Mouse (Mus musculus): ENCODE measurements at regions not wholly inside any gene's neighbourhood (a gene's known extent, or its start where the extent isn't known, plus 50 kb on each side); places are given as distances from the start of the nearest gene placed in this dataset.

- Histone ChIP-seq H3K4me2 (replicated peaks) (no peak overlapping the region), H3K27ac (replicated peaks) (no peak overlapping the region), H3K9ac (no peak overlapping the region), H3K36me3 (no peaks in the 10 kb centered on the region), H3K4me1 (0 out of 2 replicates have a peak, but pooled peaks cover 3% of the 10 kb centered on the region), H3K27me3 (no peaks in the 10 kb centered on the region), H3K4me3 (replicated peaks) (no peak overlapping the region), H3K9me3 (replicated peaks) (no peaks in the 10 kb centered on the region)
- no peak for ATAC-seq (ENCODE audit: insufficient number of reproducible peaks, low FRiP score, low TSS enrichment, low read depth)
- 88% methylated on average over 10 of the region's 10 CpGs for WGBS
Observed at GRCm38 (mm10) chr2:78972288-78973117, 104.6 kb downstream of the Ube2e3 start.

GRCm38 (mm10) chr2:78973811-78974210, 105.9 kb downstream of the Ube2e3 start:
- H3K36me3 ChIP-seq: no peaks in the 10 kb centered on the region
- no peak overlapping the region for H3K9ac ChIP-seq
- 0 out of 2 replicates have a peak, but pooled peaks cover 5% of the 10 kb centered on the region for H3K4me1 ChIP-seq
- H3K9me3 ChIP-seq (replicated peaks): no peaks in the 10 kb centered on the region
- WGBS: 91% methylated on average over 3 of the region's 3 CpGs
- no peak for ATAC-seq (ENCODE audit: insufficient number of reproducible peaks, low FRiP score, low TSS enrichment, low read depth)
- H3K27ac ChIP-seq (replicated peaks): no peak overlapping the region
- H3K4me3 ChIP-seq (replicated peaks): no peak overlapping the region
- H3K27me3 ChIP-seq: no peaks in the 10 kb centered on the region
- no peak overlapping the region for H3K4me2 ChIP-seq (replicated peaks)

GRCm38 (mm10) chr2:78974683-78975392, 106.9 kb downstream of the Ube2e3 start:
- Histone ChIP-seq H3K36me3 (no peaks in the 10 kb centered on the region), H3K4me1 (0 out of 2 replicates have a peak, but pooled peaks cover 6% of the 10 kb centered on the region), H3K27ac (replicated peaks) (no peak overlapping the region), H3K9me3 (replicated peaks) (no peaks in the 10 kb centered on the region), H3K27me3 (no peaks in the 10 kb centered on the region), H3K9ac (no peak overlapping the region), H3K4me3 (replicated peaks) (no peak overlapping the region), H3K4me2 (replicated peaks) (no peak overlapping the region)
- ATAC-seq (ENCODE audit: insufficient number of reproducible peaks, low FRiP score, low TSS enrichment, low read depth): no peak
- 76% methylated on average over 2 of the region's 2 CpGs for WGBS

- 81% methylated on average over 4 of the region's 4 CpGs for WGBS
- Histone ChIP-seq H3K27me3 (no peaks in the 10 kb centered on the region), H3K27ac (replicated peaks) (no peak overlapping the region), H3K4me3 (replicated peaks) (no peak overlapping the region), H3K9me3 (replicated peaks) (no peaks in the 10 kb centered on the region), H3K36me3 (no peaks in the 10 kb centered on the region), H3K4me2 (replicated peaks) (no peak overlapping the region), H3K4me1 (0 out of 2 replicates have a peak, but pooled peaks cover 9% of the 10 kb centered on the region), H3K9ac (no peak overlapping the region)
- no peak for ATAC-seq (ENCODE audit: insufficient number of reproducible peaks, low FRiP score, low TSS enrichment, low read depth)
Observed at GRCm38 (mm10) chr2:78975393-78975774, 107.5 kb downstream of the Ube2e3 start.

GRCm38 (mm10) chr2:78976084-78976483, 108.2 kb downstream of the Ube2e3 start:
- Histone ChIP-seq H3K4me2 (replicated peaks) (no peak overlapping the region), H3K36me3 (no peaks in the 10 kb centered on the region), H3K4me3 (replicated peaks) (no peak overlapping the region), H3K9me3 (replicated peaks) (no peaks in the 10 kb centered on the region), H3K9ac (no peak overlapping the region), H3K27me3 (no peaks in the 10 kb centered on the region), H3K27ac (replicated peaks) (no peak overlapping the region), H3K4me1 (0 out of 2 replicates have a peak, but pooled peaks cover 9% of the 10 kb centered on the region)
- 76% methylated on average over 4 of the region's 4 CpGs for WGBS
- no peak for ATAC-seq (ENCODE audit: insufficient number of reproducible peaks, low FRiP score, low TSS enrichment, low read depth)

- Histone ChIP-seq H3K27ac (replicated peaks) (peak overlapping the region; percentile 51; the same call in 1 of the 2 replicates), H3K4me3 (replicated peaks) (no peak overlapping the region), H3K4me2 (replicated peaks) (no peak overlapping the region), H3K27me3 (no peaks in the 10 kb centered on the region), H3K9me3 (replicated peaks) (no peaks in the 10 kb centered on the region), H3K9ac (no peak overlapping the region), H3K4me1 (0 out of 2 replicates have a peak, but pooled peaks cover 9% of the 10 kb centered on the region), H3K36me3 (no peaks in the 10 kb centered on the region)
- ATAC-seq (ENCODE audit: insufficient number of reproducible peaks, low FRiP score, low TSS enrichment, low read depth): no peak
- WGBS: 47% methylated on average over 5 of the region's 5 CpGs
Observed at GRCm38 (mm10) chr2:78977632-78978397, 109.9 kb downstream of the Ube2e3 start.

- WGBS: 56% methylated on average over 5 of the region's 5 CpGs
- Histone ChIP-seq H3K4me1 (0 out of 2 replicates have a peak, but pooled peaks cover 9% of the 10 kb centered on the region), H3K4me2 (replicated peaks) (no peak overlapping the region), H3K27me3 (no peaks in the 10 kb centered on the region), H3K4me3 (replicated peaks) (no peak overlapping the region), H3K9ac (no peak overlapping the region), H3K27ac (replicated peaks) (no peak overlapping the region), H3K36me3 (no peaks in the 10 kb centered on the region), H3K9me3 (replicated peaks) (no peaks in the 10 kb centered on the region)
- no peak for ATAC-seq (ENCODE audit: insufficient number of reproducible peaks, low FRiP score, low TSS enrichment, low read depth)
Observed at GRCm38 (mm10) chr2:78980019-78980418, 112.1 kb downstream of the Ube2e3 start.

- H3K27me3 ChIP-seq: no peaks in the 10 kb centered on the region
- WGBS: 94% methylated on average over 1 of the region's 1 CpGs
- no peak overlapping the region for H3K9ac ChIP-seq
- 0 out of 2 replicates have a peak, but pooled peaks cover 9% of the 10 kb centered on the region for H3K4me1 ChIP-seq
- no peak for ATAC-seq (ENCODE audit: insufficient number of reproducible peaks, low FRiP score, low TSS enrichment, low read depth)
- H3K4me3 ChIP-seq (replicated peaks): no peak overlapping the region
- no peaks in the 10 kb centered on the region for H3K9me3 ChIP-seq (replicated peaks)
- no peak overlapping the region for H3K4me2 ChIP-seq (replicated peaks)
- H3K27ac ChIP-seq (replicated peaks): no peak overlapping the region
- H3K36me3 ChIP-seq: no peaks in the 10 kb centered on the region
Observed at GRCm38 (mm10) chr2:78980661-78981229, 112.8 kb downstream of the Ube2e3 start.

- H3K27ac ChIP-seq (replicated peaks): no peak overlapping the region
- no peak for ATAC-seq (ENCODE audit: insufficient number of reproducible peaks, low FRiP score, low TSS enrichment, low read depth)
- 0 out of 2 replicates have a peak, but pooled peaks cover 9% of the 10 kb centered on the region for H3K4me1 ChIP-seq
- no peak overlapping the region for H3K9ac ChIP-seq
- no peak overlapping the region for H3K4me3 ChIP-seq (replicated peaks)
- H3K4me2 ChIP-seq (replicated peaks): no peak overlapping the region
- no peaks in the 10 kb centered on the region for H3K36me3 ChIP-seq
- H3K27me3 ChIP-seq: no peaks in the 10 kb centered on the region
- no peaks in the 10 kb centered on the region for H3K9me3 ChIP-seq (replicated peaks)
Observed at GRCm38 (mm10) chr2:78983347-78983746, 115.4 kb downstream of the Ube2e3 start.

- no peaks in the 10 kb centered on the region for H3K9me3 ChIP-seq (replicated peaks)
- H3K27ac ChIP-seq (replicated peaks): no peak overlapping the region
- H3K36me3 ChIP-seq: no peaks in the 10 kb centered on the region
- WGBS: 62% methylated on average over 5 of the region's 5 CpGs
- no peak overlapping the region for H3K4me3 ChIP-seq (replicated peaks)
- no peak overlapping the region for H3K4me2 ChIP-seq (replicated peaks)
- no peak for ATAC-seq (ENCODE audit: insufficient number of reproducible peaks, low FRiP score, low TSS enrichment, low read depth)
- no peak overlapping the region for H3K9ac ChIP-seq
- no peaks in the 10 kb centered on the region for H3K27me3 ChIP-seq
- H3K4me1 ChIP-seq: 0 out of 2 replicates have a peak, but pooled peaks cover 9% of the 10 kb centered on the region
Observed at GRCm38 (mm10) chr2:78983944-78984498, 116.1 kb downstream of the Ube2e3 start.
